Mouse (Mus musculus) small intestine, adult 2 months (tissue): ENCODE data around the gene Mipol1. TPM values are rescaled to one million over a fixed set of nuclear protein-coding genes. Genes with fewer than 3 reads are reported as not detected.

Experiments
- H3K27ac ChIP-seq: fragments of 200-500 bp; 2 replicates; pipeline ENCODE4 v1.5.1; 2012; ENCODE audit warnings: low read depth, low read length, control low read depth, inconsistent platforms; ENCODE audit not compliant: insufficient read depth
- H3K27me3 ChIP-seq: fragments of 200-500 bp; 2 replicates; pipeline ENCODE4 v1.6.1; 2012; ENCODE audit warnings: mild to moderate bottlenecking, moderate library complexity, low read length, inconsistent platforms; ENCODE audit not compliant: control insufficient read depth, insufficient read depth
- H3K36me3 ChIP-seq: fragments of 200-500 bp; 2 replicates; pipeline ENCODE4 v1.6.1; 2012; ENCODE audit warnings: mild to moderate bottlenecking, low read length, control low read depth, inconsistent platforms; ENCODE audit not compliant: control insufficient read depth, insufficient read depth
- H3K4me1 ChIP-seq: fragments of 200-500 bp; 2 replicates; pipeline ENCODE4 v1.6.1; 2012; ENCODE audit warnings: low read length, inconsistent platforms, mixed read lengths; ENCODE audit not compliant: control insufficient read depth, insufficient read depth, insufficient read length
- H3K4me3 ChIP-seq: fragments of 200-500 bp; 2 replicates; pipeline ENCODE4 v1.5.1; 2012; ENCODE audit warnings: low read depth, mild to moderate bottlenecking, control low read depth, inconsistent platforms, low read length, moderate library complexity
- CTCF ChIP-seq: fragments of 200-500 bp; IDR thresholded peaks from 2 replicates; pipeline ENCODE4 v1.5.1; 2012; ENCODE audit warnings: low read depth, mild to moderate bottlenecking, control low read depth, inconsistent platforms, low read length, moderate library complexity, mixed read lengths; ENCODE audit not compliant: insufficient replicate concordance, insufficient read length; ENCODE audit errors: extremely low read depth
- POLR2A ChIP-seq: fragments of 200-500 bp; IDR thresholded peaks from 2 replicates; pipeline ENCODE4 v1.6.1; 2012; ENCODE audit warnings: low read depth, mild to moderate bottlenecking, control low read depth, inconsistent platforms, low read length, moderate library complexity
- WGBS: fragments of 180-500 bp; shearing (Covaris S2); methylation state at CpG from one replicate; pipeline ENCODE4 v1.1.7; 2018; 5-methylcytosine and 5-hydroxymethylcytosine counted together
- polyA plus RNA-seq: library from polyadenylated mRNA; depleted of rRNA; stranded (reverse); fragments of >200 nt; gene quantifications from 2 replicates; pipeline ENCODE4 v1.2.3, GENCODE M21; 2012

The Mipol1 gene
- polyA plus RNA-seq, 1 experiment: 0.53 TPM

DNA sequence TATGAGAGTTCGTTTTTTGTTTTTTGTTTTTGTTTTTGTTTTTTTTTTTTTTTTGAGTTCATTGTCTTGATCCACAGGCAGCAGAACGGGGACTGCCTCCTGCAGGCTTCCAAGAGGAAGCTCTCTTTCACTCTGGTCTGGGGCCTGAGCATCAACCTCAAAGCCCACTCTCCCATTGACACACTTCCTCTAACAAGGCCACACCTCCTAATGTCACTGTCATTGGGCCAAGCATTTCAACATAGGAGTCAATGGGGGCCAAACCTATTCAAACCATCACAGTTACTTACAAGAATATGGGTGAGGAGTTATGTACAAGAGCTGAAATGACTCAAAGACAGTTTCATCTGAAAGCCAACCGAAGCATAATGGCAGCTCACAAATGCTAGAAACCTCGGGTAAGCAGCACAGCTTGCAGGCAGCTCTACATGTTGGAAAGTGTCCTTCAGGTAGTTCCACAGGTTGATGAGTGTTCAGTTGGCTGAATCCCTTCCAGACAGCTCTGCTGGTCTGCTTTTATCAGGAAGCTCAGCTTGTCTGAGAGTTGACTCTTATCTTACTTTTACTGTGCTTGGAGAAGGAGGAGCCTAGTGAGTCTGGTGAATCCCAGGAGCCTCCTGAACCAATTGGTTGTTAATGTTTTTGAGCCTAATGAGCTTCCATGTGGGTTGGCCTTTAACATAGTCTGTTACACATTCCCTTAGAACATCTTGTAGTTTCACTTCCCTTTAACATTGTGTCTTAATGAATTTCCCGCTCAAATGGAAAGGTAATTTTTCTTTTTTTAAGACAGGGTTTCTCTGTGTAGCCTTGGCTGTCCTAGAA, 13.7 kb downstream of the Mipol1 start:
- Histone ChIP-seq H3K27ac (no peak overlapping the region), H3K27me3 (no peaks in the 10 kb centered on the region), H3K4me1 (no peaks in the 10 kb centered on the region), H3K36me3 (peaks cover 11% of the 10 kb centered on the region), H3K4me3 (no peak overlapping the region)
- TF ChIP-seq POLR2A: no peak
- TF ChIP-seq CTCF: no peak
- 86% methylated on average over 5 of the region's 5 CpGs for WGBS

DNA sequence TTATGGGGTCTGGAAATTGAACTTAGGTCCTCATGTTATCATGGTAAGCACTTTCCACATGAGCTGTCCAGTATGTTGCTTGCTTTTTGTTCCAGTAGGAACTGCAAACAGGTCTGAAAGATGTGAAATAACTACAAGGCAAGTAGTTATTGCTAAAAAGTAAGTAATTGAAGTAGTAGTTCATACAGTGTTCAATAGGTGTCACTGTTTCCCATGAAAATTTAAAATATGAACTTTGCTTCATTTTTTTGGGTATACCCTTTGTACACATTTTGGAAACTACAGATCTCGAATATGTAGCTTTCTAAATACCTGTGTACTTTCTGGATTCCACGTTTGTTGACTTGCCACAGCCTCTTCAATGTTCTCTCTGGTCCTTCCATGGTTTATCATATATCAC, 28.3 kb downstream of the Mipol1 start:
- H3K4me1 ChIP-seq: no peaks in the 10 kb centered on the region
- WGBS: 36% methylated on average over 2 of the region's 2 CpGs
- no peaks in the 10 kb centered on the region for H3K36me3 ChIP-seq
- TF ChIP-seq CTCF: no peak
- no peak for TF ChIP-seq POLR2A
- no peak overlapping the region for H3K27ac ChIP-seq
- no peaks in the 10 kb centered on the region for H3K27me3 ChIP-seq
- no peak overlapping the region for H3K4me3 ChIP-seq

DNA sequence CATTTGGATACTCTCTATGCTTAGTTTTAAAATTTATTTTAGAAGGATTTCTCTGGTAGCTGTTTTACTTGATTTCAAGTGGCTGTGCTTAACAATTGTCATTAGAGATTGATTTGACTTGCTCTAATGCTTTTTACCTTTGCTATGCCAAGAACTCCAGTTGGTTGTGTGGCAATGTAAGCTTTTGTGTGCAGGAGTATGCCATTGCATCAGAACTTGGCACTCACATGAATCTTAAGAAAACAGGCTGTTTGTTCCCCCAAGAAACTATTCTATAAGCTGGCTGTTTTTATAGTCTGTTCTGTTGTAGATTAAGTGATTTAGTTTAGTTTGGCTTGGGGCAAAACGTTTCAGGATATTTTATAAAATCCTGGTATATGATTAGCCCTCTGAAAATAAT, 45.2 kb downstream of the Mipol1 start:
- Histone ChIP-seq H3K4me1 (no peaks in the 10 kb centered on the region), H3K4me3 (no peak overlapping the region), H3K36me3 (no peaks in the 10 kb centered on the region), H3K27me3 (no peaks in the 10 kb centered on the region), H3K27ac (no peak overlapping the region)
- WGBS: 48% methylated on average over 1 of the region's 1 CpGs
- no peak for TF ChIP-seq CTCF
- TF ChIP-seq POLR2A: no peak

DNA sequence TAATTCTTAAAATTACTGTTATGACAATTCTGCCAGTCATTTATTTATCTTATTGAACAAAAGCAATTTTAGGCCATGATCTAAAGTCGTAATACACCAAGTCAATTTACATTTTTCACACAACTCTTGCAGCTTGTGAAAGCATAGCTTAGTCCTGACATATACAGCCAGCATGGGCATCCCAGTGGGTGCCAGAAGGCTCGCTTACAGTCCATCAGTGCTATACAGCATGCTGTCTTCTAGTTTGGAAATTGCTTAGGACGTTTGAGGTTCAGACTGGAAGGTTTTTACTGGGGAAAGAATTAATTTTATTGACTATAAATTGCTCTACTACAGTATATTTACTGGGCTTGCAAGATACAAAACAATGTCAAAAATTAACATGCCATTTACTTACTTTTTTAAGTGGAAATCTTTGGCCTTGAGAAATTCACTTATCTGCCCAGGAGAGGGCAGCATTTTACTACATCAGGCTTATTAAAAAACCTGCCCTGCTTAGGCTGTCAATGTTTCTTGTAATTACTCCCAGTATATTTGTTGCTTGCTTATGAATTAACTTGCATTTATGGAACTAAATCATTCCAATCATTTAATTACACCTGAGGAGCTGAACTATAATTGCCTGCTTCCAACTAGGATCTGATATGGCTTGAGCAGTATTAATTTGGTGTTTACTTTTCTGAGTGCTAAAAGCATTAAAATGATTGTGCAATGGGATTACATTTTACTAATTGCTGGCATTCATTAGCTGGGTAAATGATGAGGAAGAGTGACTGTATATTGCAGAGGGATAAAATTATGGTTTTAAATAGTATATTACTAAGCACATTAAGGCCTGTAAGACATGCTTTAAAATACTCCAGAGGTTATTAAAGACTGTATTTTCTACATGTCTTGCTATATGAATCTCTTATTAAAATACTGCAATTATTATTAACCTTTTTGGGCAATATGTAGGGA, 51.2 kb downstream of the Mipol1 start:
- Histone ChIP-seq H3K4me1 (no peaks in the 10 kb centered on the region), H3K36me3 (no peaks in the 10 kb centered on the region), H3K27me3 (no peaks in the 10 kb centered on the region), H3K27ac (no peak overlapping the region), H3K4me3 (no peak overlapping the region)
- no peak for TF ChIP-seq POLR2A
- no peak for TF ChIP-seq CTCF
- 61% methylated on average over 3 of the region's 3 CpGs for WGBS

DNA sequence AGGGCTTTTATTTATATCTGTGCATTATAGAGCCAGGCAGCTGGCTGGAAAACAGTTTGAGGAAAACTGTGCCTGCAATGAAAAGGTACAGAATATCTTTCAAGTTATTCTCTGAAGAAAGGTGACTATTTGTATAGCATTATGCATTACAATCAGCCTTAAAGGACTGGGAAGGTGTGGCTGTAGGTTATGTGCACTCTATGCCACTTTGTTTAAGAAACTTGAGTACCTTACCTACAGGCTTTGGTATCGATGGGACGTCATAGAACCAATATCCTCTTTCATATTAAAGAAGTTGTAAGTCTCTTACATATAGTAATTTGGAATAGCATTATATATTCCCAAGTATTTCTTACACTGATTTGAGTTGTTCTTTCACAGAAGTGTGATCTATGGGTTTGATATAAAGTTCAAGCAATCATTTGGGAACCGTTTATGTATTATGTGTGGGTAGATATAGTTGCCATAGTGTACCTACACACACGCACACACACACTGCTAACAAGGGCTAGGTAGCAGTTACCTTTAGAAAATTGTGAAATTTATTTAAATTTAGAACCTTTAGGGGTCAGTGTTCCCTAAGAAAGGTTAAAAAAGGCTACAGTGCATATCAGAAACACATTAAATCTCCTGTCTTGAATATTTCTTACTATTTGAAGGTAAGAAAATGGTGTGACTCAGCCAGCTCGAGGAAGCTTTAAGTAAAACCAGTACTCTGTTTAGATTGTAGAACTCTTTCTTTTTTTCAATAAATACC, 55.3 kb downstream of the Mipol1 start:
- Histone ChIP-seq H3K4me1 (no peaks in the 10 kb centered on the region), H3K27me3 (no peaks in the 10 kb centered on the region), H3K4me3 (no peak overlapping the region), H3K36me3 (no peaks in the 10 kb centered on the region), H3K27ac (no peak overlapping the region)
- WGBS: 74% methylated on average over 5 of the region's 5 CpGs
- no peak for TF ChIP-seq POLR2A

DNA sequence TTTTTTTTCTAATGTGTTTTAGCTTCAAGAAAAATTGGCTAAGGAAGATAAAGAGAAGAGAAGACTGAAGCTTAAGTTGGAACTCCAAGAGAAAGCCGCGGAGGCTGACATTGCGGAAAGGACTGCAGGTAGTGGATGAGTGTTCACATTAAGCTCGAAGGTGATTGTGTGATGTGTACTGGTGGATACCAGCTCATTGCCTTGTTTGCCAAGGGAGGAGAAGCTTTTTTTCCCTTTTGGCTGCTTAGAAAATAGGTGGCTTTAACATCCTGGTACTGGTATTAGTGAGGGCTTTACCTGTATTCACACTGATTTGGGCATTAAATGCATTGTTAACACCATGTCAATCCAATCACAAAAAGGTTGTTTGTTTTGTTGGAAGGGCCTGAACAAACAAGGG, 77.1 kb downstream of the Mipol1 start:
- H3K4me3 ChIP-seq: no peak overlapping the region
- H3K4me1 ChIP-seq: no peaks in the 10 kb centered on the region
- TF ChIP-seq CTCF (no peak), POLR2A (no peak)
- H3K27ac ChIP-seq: no peak overlapping the region
- no peaks in the 10 kb centered on the region for H3K27me3 ChIP-seq
- WGBS: 86% methylated on average over 4 of the region's 4 CpGs
- H3K36me3 ChIP-seq: no peaks in the 10 kb centered on the region
